Mouse (Mus musculus): ENCODE measurements around the gene Gm8281.
"Not testable (repeated sequence)": the region's sequence is repeated elsewhere in the genome, so short reads cannot be mapped to it uniquely, and the experiment has no call there.

The Gm8281 gene

DNA sequence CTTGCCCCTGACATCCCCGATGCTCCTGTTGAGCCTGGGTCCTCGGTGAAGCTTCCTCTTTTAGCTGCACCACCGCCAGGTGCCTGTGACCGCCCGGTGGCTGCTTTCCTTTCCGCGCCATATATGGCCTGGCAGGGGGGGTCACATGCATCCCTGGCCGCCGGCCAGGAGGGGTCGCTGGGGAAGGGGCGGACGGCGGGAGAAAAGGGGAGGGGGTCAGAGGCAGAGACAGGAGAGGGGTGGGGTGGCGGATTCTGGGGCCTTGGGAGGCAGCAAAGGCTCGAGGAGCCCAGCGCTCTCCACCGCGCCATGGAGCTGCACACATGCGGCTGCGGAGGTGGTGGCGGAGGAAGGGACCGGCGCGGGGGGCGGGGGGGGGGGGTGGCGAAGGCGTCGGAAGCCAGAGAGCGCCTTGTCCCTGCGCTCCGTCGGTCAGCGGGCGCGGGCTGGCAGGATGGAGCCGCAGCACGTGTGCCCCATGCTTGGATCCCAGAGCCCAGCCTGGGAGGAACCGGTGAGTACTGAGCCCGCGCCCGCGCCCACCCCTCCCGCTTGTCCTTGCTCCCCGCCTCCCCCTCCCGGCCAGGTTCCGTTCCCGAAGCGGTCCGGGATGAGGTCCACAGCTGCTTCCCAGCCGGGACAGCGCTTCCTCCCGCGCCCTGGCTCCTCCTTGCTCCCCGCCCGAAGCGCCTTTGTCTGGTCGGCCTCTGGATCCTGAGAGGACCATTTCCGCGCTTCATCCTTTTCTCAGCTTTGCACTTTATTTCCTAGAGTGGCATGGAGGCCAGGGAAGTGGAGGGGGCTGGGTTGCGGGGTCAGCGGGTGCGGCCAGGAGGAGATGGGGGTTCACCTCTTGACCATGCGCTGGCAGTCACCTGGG is at the start of gene Gm8281:
Gene Gm8281 (plus strand): TSS at position 430 of the 880 bp plus-strand sequence.
- DNase-seq (ENCODE audit: low spot score): not testable (repeated sequence)

GRCm38 (mm10) chr14:5050329-5050728 is 20.5 kb upstream of the Gm8281 start, which contains the start of gene 4930555G01Rik:
4930555G01Rik (plus strand) TSS chr14:5050629.
- not testable (repeated sequence) for DNase-seq (ENCODE audit: low spot score)

DNA sequence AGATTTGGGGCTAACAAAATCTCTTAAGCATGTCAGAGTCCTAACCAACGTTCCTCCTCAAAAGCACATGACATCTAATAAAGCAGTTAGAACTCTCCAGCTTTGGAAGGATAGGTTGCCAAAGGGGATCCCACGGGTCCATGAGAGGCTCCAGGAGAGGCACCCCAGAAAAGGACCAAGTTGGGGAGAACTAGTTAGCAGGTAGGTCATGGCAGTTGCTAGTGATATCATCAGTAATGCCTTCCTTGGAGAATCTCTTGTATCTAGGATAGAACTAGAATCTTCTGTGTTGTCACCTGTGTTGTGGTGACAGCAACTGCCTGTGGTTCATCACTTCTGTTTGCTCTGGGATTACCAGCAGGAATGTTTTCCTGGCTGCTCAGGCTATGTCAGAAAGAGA is 60.4 kb downstream of the Gm8281 start, which contains the start of gene Gm8279:
Gene Gm8279 (plus strand): TSS at position 301 of the 400 bp plus-strand sequence.
- DNase-seq (ENCODE audit: low spot score): not testable (repeated sequence)

All from ovary, postnatal 10 days (tissue).